Mouse (Mus musculus) heart, embryonic 11.5 days (tissue): ENCODE data around the gene Sem1. TPM values are rescaled to one million over a fixed set of nuclear protein-coding genes. Genes with fewer than 3 reads are reported as not detected.

ENCODE experiments used
- ATAC-seq: fragments of 200-750 bp; cut with Nextera tagmentation; replicated peaks from 2 replicates; pipeline ENCODE4 v1.8.0; 2017; ENCODE audit warnings: moderate library complexity; ENCODE audit not compliant: insufficient number of reproducible peaks, low FRiP score, low TSS enrichment
- H3K27ac ChIP-seq: fragments of 300-500 bp; sonication (generic); 2 replicates; pipeline ENCODE4 v1.5.1; 2014; ENCODE audit warnings: mild to moderate bottlenecking, low read depth, low read length
- H3K27me3 ChIP-seq: fragments of 300-500 bp; sonication (generic); 2 replicates; pipeline ENCODE4 v1.6.1; 2014; ENCODE audit warnings: mild to moderate bottlenecking, low read length, mixed read lengths; ENCODE audit not compliant: control insufficient read depth, insufficient read depth
- H3K36me3 ChIP-seq: fragments of 300-500 bp; sonication (generic); 2 replicates; pipeline ENCODE4 v1.6.1; 2014; ENCODE audit warnings: mild to moderate bottlenecking, low read length, moderate library complexity, mixed read lengths; ENCODE audit not compliant: control insufficient read depth, insufficient read depth
- H3K4me1 ChIP-seq: fragments of 300-500 bp; sonication (generic); 2 replicates; pipeline ENCODE4 v1.6.1; 2014; ENCODE audit warnings: low read length; ENCODE audit not compliant: control insufficient read depth, insufficient read depth
- H3K4me2 ChIP-seq: fragments of 300-500 bp; sonication (generic); 2 replicates; pipeline ENCODE4 v1.6.1; 2014; ENCODE audit warnings: mild to moderate bottlenecking, moderate library complexity
- H3K4me3 ChIP-seq: fragments of 300-500 bp; sonication (generic); 2 replicates; pipeline ENCODE4 v1.5.1; 2014; ENCODE audit warnings: low read depth, low read length
- H3K9ac ChIP-seq: fragments of 300-500 bp; sonication (generic); 2 replicates; pipeline ENCODE4 v1.6.1; 2014; ENCODE audit warnings: mild to moderate bottlenecking, low read depth, low read length, moderate library complexity
- H3K9me3 ChIP-seq: fragments of 300-500 bp; sonication (generic); replicated peaks from 2 replicates; pipeline ENCODE4 v1.6.1; 2016; ENCODE audit warnings: low read length; ENCODE audit not compliant: control insufficient read depth
- WGBS: fragments of 180-500 bp; shearing (Covaris S2); extraction: QIAGEN DNeasy Blood & Tissue Kit; methylation state at CpG from one replicate; pipeline ENCODE4 v1.1.7; 2014; ENCODE audit not compliant: insufficient replicate concordance; 5-methylcytosine and 5-hydroxymethylcytosine counted together
- polyA plus RNA-seq: library from polyadenylated mRNA; unstranded; fragments of >200 nt; fragmentation: Nextera tagmentation; extraction: Ambion mirVana; gene quantifications from 2 replicates; pipeline ENCODE4 v1.2.1, GENCODE M21; 2014

Sem1 gene
- polyA plus RNA-seq = 213 and 221 TPM in 2 replicates

- Histone ChIP-seq H3K4me2 (peak within 1 kb of the TSS; percentile 81), H3K4me1 (peaks cover 4% of the 10 kb centered on the region), H3K9ac (peak within 1 kb of the TSS; percentile 96), H3K4me3 (peak within 1 kb of the TSS; percentile 93), H3K9me3 (no peaks in the 10 kb centered on the region), H3K36me3 (peaks cover 3% of the 10 kb centered on the region; the same call in 1 of the 2 replicates), H3K27me3 (no peaks in the 10 kb centered on the region), H3K27ac (peak within 1 kb of the TSS; percentile 85)
- peak; percentile 94 for ATAC-seq
- 2% methylated on average over 59 of the region's 59 CpGs for WGBS
Measured at GRCm38 (mm10) chr6:6578304-6579149, at the start of gene Sem1. Gene Sem1 (minus strand): TSS chr6:6578663.

DNA sequence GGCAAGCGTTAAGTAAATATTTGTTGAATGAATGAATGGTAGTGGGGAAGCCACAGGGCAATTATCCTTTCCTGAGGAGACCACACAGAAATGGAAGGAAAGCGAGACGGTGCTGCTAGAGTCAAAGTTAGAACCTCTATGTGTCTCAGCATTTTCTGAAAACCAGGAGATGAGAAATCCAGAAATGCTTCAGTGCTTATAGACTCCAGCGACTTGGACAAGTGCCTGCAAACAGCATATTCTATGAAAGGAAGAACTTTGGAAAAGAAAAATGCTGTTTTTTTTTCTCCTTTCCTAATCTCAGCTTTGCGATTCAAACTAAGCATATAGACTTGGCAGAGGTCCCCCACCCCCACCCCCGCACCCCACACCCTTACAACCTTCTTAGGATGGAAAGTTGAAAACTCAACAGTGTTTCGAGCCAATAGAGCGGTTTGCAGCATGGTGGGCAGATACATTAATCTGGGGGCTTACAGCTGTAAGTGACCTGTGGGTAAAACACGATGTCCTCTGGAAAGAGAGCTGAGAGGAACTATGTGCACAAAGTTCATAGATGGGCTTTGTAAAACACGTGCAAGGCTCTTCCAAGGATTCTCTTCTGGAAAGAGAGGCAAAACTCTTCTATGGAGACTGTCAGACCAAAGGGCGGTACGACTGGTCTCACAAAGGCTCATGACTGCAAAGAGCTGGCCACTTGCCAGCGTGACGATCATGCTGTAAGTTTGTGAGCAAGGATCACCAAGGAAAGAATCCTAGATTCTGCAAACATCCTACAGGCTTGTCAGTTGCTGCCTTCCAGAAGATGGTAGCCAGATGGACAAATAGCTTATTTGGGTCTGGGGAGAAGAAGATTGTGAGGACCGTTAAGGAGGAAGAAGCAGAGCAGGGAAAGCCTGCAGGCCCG, 44.6 kb upstream of the Sem1 start:
- no peak for ATAC-seq
- Histone ChIP-seq H3K27me3 (no peaks in the 10 kb centered on the region), H3K4me3 (no peak overlapping the region), H3K4me2 (peak overlapping the region; percentile 42), H3K9me3 (no peaks in the 10 kb centered on the region), H3K9ac (no peak overlapping the region), H3K36me3 (no peaks in the 10 kb centered on the region), H3K27ac (no peak overlapping the region), H3K4me1 (no peaks in the 10 kb centered on the region)
- WGBS = 53% methylated on average over 16 of the region's 16 CpGs

GRCm38 (mm10) chr6:6603561-6604544, 25.4 kb upstream of the Sem1 start:
- H3K36me3 ChIP-seq = no peaks in the 10 kb centered on the region
- ATAC-seq = no peak

DNA sequence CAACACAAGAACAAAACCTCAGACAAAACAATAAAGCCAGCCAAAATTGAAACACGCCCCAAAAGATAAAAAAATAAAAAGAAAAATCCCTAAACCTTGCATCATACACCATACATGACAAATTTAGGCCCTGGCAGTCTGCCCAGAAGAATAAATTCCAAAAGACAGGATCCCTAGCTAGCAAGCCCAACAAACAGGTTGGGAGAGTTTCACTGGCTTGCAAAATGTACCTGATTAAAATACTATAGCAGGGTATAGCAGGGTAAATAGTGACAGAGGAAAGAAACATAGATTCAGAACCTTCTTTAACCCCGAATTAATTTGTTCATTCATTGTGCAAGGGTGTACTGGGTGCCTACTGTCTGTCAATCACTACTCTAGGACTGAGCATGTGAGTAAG, 7.8 kb upstream of the Sem1 start:
- 64% methylated on average over 2 of the region's 2 CpGs for WGBS
- Histone ChIP-seq H3K9ac (no peak overlapping the region), H3K27me3 (no peaks in the 10 kb centered on the region), H3K4me2 (no peak overlapping the region), H3K9me3 (no peaks in the 10 kb centered on the region), H3K27ac (no peak overlapping the region), H3K36me3 (no peaks in the 10 kb centered on the region), H3K4me1 (no peaks in the 10 kb centered on the region), H3K4me3 (no peak overlapping the region)
- no peak for ATAC-seq

More at GRCm38 (mm10) chr6:6603561-6604544, 25.4 kb upstream of the Sem1 start:
- Histone ChIP-seq H3K4me2 (no peak overlapping the region), H3K9ac (no peak overlapping the region), H3K9me3 (no peaks in the 10 kb centered on the region), H3K27ac (no peak overlapping the region), H3K4me1 (no peaks in the 10 kb centered on the region), H3K27me3 (no peaks in the 10 kb centered on the region), H3K4me3 (no peak overlapping the region)
- WGBS = 71% methylated on average over 8 of the region's 8 CpGs

- no peak overlapping the region for H3K4me2 ChIP-seq
- H3K36me3 ChIP-seq = no peaks in the 10 kb centered on the region
- H3K9me3 ChIP-seq = no peaks in the 10 kb centered on the region
- no peak overlapping the region for H3K27ac ChIP-seq
- peaks cover 1% of the 10 kb centered on the region; the same call in 1 of the 2 replicates for H3K4me1 ChIP-seq
- no peak for ATAC-seq
- H3K9ac ChIP-seq = no peak overlapping the region
- no peak overlapping the region for H3K4me3 ChIP-seq
- H3K27me3 ChIP-seq = no peaks in the 10 kb centered on the region
- WGBS = 46% methylated on average over 2 of the region's 2 CpGs
Measured at GRCm38 (mm10) chr6:6581849-6582248, 3.4 kb upstream of the Sem1 start.

- no peaks in the 10 kb centered on the region for H3K27me3 ChIP-seq
- H3K36me3 ChIP-seq = peaks cover 3% of the 10 kb centered on the region; the same call in 1 of the 2 replicates
- peak; percentile 44 for ATAC-seq
- peak overlapping the region; percentile 96 for H3K9ac ChIP-seq
- peak overlapping the region; percentile 93 for H3K4me3 ChIP-seq
- WGBS = 4% methylated on average over 17 of the region's 17 CpGs
- H3K4me2 ChIP-seq = peak overlapping the region; percentile 81
- no peaks in the 10 kb centered on the region for H3K9me3 ChIP-seq
- peaks cover 4% of the 10 kb centered on the region for H3K4me1 ChIP-seq
- peak overlapping the region; percentile 85 for H3K27ac ChIP-seq
Measured at GRCm38 (mm10) chr6:6577741-6578284, 650 bp downstream of the Sem1 start.

DNA sequence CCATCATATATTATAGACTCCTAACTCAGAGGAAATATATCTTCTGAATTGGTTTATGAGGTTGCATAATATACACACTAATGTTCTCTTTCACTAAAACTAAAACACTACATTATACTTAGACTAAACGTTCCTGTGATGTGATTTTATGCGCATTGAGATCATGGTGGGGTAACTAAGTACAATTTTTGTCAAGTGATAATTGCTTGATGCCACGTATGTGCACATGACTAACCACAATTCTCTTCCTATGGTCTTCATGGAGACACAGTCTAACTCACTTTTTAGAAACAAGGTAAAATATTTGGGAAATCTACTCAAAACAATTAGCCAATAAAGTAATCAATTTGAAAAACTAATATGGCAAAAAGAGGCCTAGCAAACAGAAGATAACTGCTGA, 1.2 kb downstream of the Sem1 start:
- no peak for ATAC-seq

More for the DNA sequence above, 1.2 kb downstream of the Sem1 start:
- Histone ChIP-seq H3K27ac (no peak overlapping the region), H3K4me1 (peaks cover 4% of the 10 kb centered on the region), H3K27me3 (no peaks in the 10 kb centered on the region), H3K4me3 (peak overlapping the region; percentile 93), H3K36me3 (peaks cover 3% of the 10 kb centered on the region; the same call in 1 of the 2 replicates), H3K9ac (peak overlapping the region; percentile 96), H3K9me3 (no peaks in the 10 kb centered on the region), H3K4me2 (peak overlapping the region; percentile 81)
- WGBS = 71% methylated on average over 3 of the region's 3 CpGs
